Mouse (Mus musculus) kidney, embryonic 16.5 days (tissue): Measurements from ENCODE around the gene Cnpy2. TPM values are rescaled to one million over a fixed set of nuclear protein-coding genes. Genes with fewer than 3 reads are reported as not detected.

Source experiments
- ATAC-seq: fragments of 200-750 bp; cut with Nextera tagmentation; 2 replicates; pipeline ENCODE4 v1.8.0; 2017; ENCODE audit warnings: moderate TSS enrichment; ENCODE audit not compliant: low FRiP score, low TSS enrichment
- H3K27ac ChIP-seq: fragments of 300-500 bp; sonication (generic); 2 replicates; pipeline ENCODE4 v1.5.1; 2014; ENCODE audit warnings: low read length
- H3K27me3 ChIP-seq: fragments of 300-500 bp; sonication (generic); 2 replicates; pipeline ENCODE4 v1.6.1; 2014; ENCODE audit warnings: low read length, control low read depth, mixed read lengths; ENCODE audit not compliant: insufficient read depth
- H3K36me3 ChIP-seq: fragments of 300-500 bp; sonication (generic); 2 replicates; pipeline ENCODE4 v1.6.1; 2014; ENCODE audit warnings: low read length, control low read depth, mixed read lengths; ENCODE audit not compliant: insufficient read depth
- H3K4me1 ChIP-seq: fragments of 300-500 bp; sonication (generic); 2 replicates; pipeline ENCODE4 v1.6.1; 2014; ENCODE audit warnings: low read length, control low read depth, mixed read lengths; ENCODE audit not compliant: insufficient read depth
- H3K4me2 ChIP-seq: fragments of 300-500 bp; sonication (generic); replicated peaks from 2 replicates; pipeline ENCODE4 v1.6.1; 2014; ENCODE audit warnings: low read depth, low read length
- H3K4me3 ChIP-seq: fragments of 300-500 bp; sonication (generic); 2 replicates; pipeline ENCODE4 v1.5.1; 2014; ENCODE audit warnings: mild to moderate bottlenecking, low read length
- H3K9ac ChIP-seq: fragments of 300-500 bp; sonication (generic); replicated peaks from 2 replicates; pipeline ENCODE4 v1.6.1; 2014; ENCODE audit warnings: low read length
- H3K9me3 ChIP-seq: fragments of 300-500 bp; sonication (generic); 2 replicates; pipeline ENCODE4 v1.6.1; 2016; ENCODE audit warnings: low read length, control low read depth
- WGBS: fragments of 180-500 bp; shearing (Covaris S2); extraction: QIAGEN DNeasy Blood & Tissue Kit; methylation state at CpG from one replicate; pipeline ENCODE4 v1.1.7; 2014; 5-methylcytosine and 5-hydroxymethylcytosine counted together
- polyA plus RNA-seq: library from polyadenylated mRNA; unstranded; fragments of >200 nt; fragmentation: Nextera tagmentation; extraction: Ambion mirVana; gene quantifications from 2 replicates; pipeline ENCODE4 v1.2.1, GENCODE M21; 2015

Gene Cnpy2
- polyA plus RNA-seq, 1 experiment from 2014 or later, result 370 TPM

DNA sequence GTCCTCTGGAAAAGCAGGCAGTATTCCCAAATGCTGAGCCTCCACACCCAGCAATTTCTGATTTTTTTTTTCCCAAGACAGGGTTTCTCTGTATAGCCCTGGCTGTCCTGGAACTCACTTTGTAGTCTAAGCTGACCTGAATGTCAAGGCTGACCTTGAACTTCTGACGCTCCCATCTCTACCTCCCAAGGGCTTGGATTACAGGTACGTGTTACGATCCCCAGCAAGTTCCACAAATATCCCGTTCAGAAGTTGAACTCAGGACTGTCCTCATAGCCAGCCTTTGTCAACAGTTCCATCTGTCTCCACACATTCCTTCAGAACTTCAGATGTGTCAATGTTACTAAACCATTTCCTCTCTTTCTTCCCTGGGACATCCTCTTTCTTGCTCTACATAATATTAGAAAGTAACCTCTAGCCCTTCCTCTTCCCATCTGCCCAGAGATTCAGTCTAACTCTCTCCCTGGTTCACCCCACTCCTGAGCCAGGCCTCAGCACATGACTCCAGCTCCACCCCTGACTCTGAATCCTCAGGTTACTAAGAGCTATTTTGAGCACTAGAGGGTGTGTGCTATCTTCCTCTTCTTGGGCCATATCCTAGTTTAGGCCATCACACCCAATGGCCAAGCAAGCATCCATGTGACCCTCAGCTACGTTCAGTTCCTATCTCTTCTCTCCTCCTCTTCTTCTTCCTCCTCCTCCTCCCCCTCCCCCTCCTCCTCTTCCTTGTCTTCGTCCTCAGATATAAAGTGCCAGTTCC lies 50.9 kb downstream of the Cnpy2 start:
- Histone ChIP-seq H3K4me3 (no peak overlapping the region), H3K27ac (no peak overlapping the region), H3K4me1 (peaks cover 13% of the 10 kb centered on the region), H3K9me3 (0 out of 2 replicates have a peak, but pooled peaks cover 5% of the 10 kb centered on the region), H3K9ac (no peak overlapping the region), H3K4me2 (no peak overlapping the region), H3K36me3 (no peaks in the 10 kb centered on the region), H3K27me3 (no peaks in the 10 kb centered on the region)
- WGBS, result 64% methylated on average over 6 of the region's 6 CpGs
- no peak for ATAC-seq

DNA sequence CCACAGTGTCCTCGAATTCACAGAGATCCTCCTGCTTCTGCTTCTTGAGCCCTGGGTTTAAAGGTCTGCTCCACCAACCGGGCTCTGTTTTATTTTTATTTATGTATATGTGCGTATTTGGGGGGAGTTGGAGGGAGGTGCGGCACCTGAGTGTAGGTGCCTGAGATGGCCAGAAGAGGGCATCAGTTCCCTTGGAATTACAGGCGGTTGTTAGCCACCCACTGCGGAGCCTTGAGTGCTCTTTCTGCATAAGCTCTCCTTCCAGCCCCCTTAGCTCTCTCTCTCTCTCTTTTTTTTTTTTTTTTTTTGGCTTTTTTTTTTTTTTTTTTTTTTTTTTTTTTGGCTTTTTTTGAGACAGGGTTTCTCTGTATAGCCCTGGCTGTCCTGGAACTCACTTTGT lies 52.1 kb downstream of the Cnpy2 start:
- H3K4me1 ChIP-seq, result peaks cover 23% of the 10 kb centered on the region
- WGBS, result 73% methylated on average over 6 of the region's 6 CpGs
- H3K4me2 ChIP-seq, result no peak overlapping the region
- H3K4me3 ChIP-seq, result no peak overlapping the region
- 0 out of 2 replicates have a peak, but pooled peaks cover 5% of the 10 kb centered on the region for H3K9me3 ChIP-seq
- no peaks in the 10 kb centered on the region for H3K27me3 ChIP-seq
- no peak overlapping the region for H3K27ac ChIP-seq
- H3K36me3 ChIP-seq, result peaks cover 5% of the 10 kb centered on the region; the same call in 1 of the 2 replicates
- ATAC-seq, result no peak
- H3K9ac ChIP-seq, result no peak overlapping the region

DNA sequence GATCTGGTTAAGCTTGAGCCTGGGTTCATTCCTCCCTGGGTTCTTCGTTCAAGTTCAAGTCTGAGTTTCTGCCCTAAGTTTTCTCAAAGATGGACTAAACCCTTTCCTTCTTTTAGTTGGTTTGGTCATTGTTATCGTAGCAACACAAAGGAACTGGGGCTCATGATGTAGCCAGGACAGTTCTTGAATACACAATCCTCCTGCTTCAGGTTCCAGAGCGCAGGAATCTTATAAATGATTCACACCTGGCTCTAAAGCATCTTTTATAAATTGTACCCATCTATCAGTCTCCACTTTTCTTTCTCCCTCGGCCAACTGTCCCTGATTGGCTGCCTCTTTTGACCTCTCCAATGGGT lies 53.8 kb downstream of the Cnpy2 start:
- 47% methylated on average over 4 of the region's 4 CpGs for WGBS
- Histone ChIP-seq H3K4me3 (peak overlapping the region; percentile 88), H3K27me3 (no peaks in the 10 kb centered on the region), H3K36me3 (peaks cover 18% of the 10 kb centered on the region; the same call in 1 of the 2 replicates), H3K9ac (peak overlapping the region; percentile 100), H3K9me3 (0 out of 2 replicates have a peak, but pooled peaks cover 5% of the 10 kb centered on the region), H3K4me1 (peaks cover 23% of the 10 kb centered on the region), H3K4me2 (peak overlapping the region; percentile 89), H3K27ac (peak overlapping the region; percentile 89)
- ATAC-seq, result no peak

DNA sequence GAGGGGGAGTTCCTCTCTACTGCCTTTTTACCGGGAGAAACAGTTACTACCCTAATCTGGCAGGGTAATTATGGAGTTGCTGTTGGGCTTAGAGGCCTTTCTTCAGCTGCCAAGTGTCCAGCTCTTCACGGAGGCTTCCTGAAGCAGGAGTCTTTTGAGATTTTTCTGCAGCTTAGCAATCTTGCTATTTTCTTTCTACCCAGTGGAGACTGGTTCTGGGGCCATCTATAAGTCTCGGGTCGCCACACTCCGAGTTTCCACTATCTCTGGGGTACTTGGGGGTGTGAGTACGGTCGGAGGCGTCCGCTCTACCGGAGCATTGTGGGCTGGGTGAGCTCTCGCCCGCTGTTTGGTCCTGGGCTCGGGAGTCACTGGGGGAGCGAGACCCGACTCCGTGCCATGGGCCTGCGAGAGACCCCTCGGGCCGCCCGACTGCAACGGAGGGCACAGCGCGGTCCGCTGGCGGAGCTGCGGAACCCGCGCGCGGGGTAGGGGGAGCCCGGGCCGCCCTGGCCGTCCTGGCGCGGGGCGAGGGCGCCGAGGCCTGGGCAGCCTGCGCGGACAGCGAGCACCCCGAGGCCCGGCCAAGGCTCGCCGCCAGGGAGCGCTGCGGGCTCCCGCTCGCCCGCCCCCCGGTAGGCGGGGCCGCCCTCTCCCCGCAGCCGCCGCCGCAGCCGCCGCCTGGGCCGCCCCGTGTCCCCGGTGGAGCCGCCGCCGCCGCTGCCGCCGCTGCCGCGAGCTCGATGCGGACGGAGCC lies 54.4 kb downstream of the Cnpy2 start, which contains the start of gene Ankrd52:
Gene Ankrd52, plus strand, starts transcription at position 661 of the 757 bp plus-strand sequence.
- Histone ChIP-seq H3K27me3 (no peaks in the 10 kb centered on the region), H3K27ac (peak within 1 kb of the TSS; percentile 89), H3K9me3 (0 out of 2 replicates have a peak, but pooled peaks cover 5% of the 10 kb centered on the region), H3K4me3 (peak within 1 kb of the TSS; percentile 88), H3K4me2 (peak within 1 kb of the TSS; percentile 89), H3K36me3 (peaks cover 22% of the 10 kb centered on the region; the same call in 1 of the 2 replicates), H3K9ac (peak within 1 kb of the TSS; percentile 100), H3K4me1 (peaks cover 23% of the 10 kb centered on the region)
- WGBS, result 0% methylated on average over 43 of the region's 73 CpGs
- peak; percentile 94 for ATAC-seq

Other genes starting within 250 kb of the Cnpy2 start
- 3,411 and 3,412 TPM in 2 replicates for gene Atp5b, start 239.2 kb upstream of the Cnpy2 start, polyA plus RNA-seq
- 10.9 and 14.3 TPM in 2 replicates for gene Baz2a, start 230.9 kb upstream of the Cnpy2 start, polyA plus RNA-seq
- 39.8 and 43.6 TPM in 2 replicates for gene Rbms2, start 142.2 kb upstream of the Cnpy2 start, polyA plus RNA-seq
- 1.1 and 1.3 TPM in 2 replicates for gene Gls2, start 128.0 kb upstream of the Cnpy2 start, polyA plus RNA-seq
- gene Spryd4, start 110.7 kb upstream of the Cnpy2 start, polyA plus RNA-seq, result 34.2 and 38.6 TPM in 2 replicates
- not detected in 2 replicates for gene Mip, start 96.6 kb upstream of the Cnpy2 start, polyA plus RNA-seq
- gene Timeless, start 90.4 kb upstream of the Cnpy2 start, polyA plus RNA-seq, result 64.5 and 68.2 TPM in 2 replicates
- 0.39 and 0.66 TPM in 2 replicates for gene Apon, start 68.4 kb upstream of the Cnpy2 start, polyA plus RNA-seq
- gene Apof, start 53.8 kb upstream of the Cnpy2 start, polyA plus RNA-seq, result 0.62 and 0.69 TPM in 2 replicates
- 12.9 and 14.9 TPM in 2 replicates for gene Stat2, start 51.9 kb upstream of the Cnpy2 start, polyA plus RNA-seq
- gene Il23a, start 23.7 kb upstream of the Cnpy2 start, polyA plus RNA-seq, result 0.15 and 0.35 TPM in 2 replicates
- 42.0 and 45.0 TPM in 2 replicates for gene Pan2, start 19.1 kb upstream of the Cnpy2 start, polyA plus RNA-seq
- gene Cs, start 15.3 kb downstream of the Cnpy2 start, polyA plus RNA-seq, result 238 and 244 TPM in 2 replicates
- gene Coq10a, start 46.5 kb downstream of the Cnpy2 start, polyA plus RNA-seq, result 4.1 and 10.9 TPM in 2 replicates
- gene Ankrd52, start 54.7 kb downstream of the Cnpy2 start, polyA plus RNA-seq, result 11.9 and 12.8 TPM in 2 replicates
- gene Slc39a5, start 78.8 kb downstream of the Cnpy2 start, polyA plus RNA-seq, result 69.0 and 75.1 TPM in 2 replicates
- 81.7 and 94.8 TPM in 2 replicates for gene Nabp2, start 89.0 kb downstream of the Cnpy2 start, polyA plus RNA-seq
- gene Rnf41, start 89.2 kb downstream of the Cnpy2 start, polyA plus RNA-seq, result 52.5 and 52.6 TPM in 2 replicates
- gene Smarcc2, start 136.8 kb downstream of the Cnpy2 start, polyA plus RNA-seq, result 64.5 and 75.9 TPM in 2 replicates
- 1,255 and 1,413 TPM in 2 replicates for gene Myl6, start 171.7 kb downstream of the Cnpy2 start, polyA plus RNA-seq
- gene Myl6b, start 176.2 kb downstream of the Cnpy2 start, polyA plus RNA-seq, result 4.2 and 5.7 TPM in 2 replicates
- 23.2 and 24.2 TPM in 2 replicates for gene Esyt1, start 203.4 kb downstream of the Cnpy2 start, polyA plus RNA-seq
- 16.2 and 16.6 TPM in 2 replicates for gene Zc3h10, start 225.3 kb downstream of the Cnpy2 start, polyA plus RNA-seq
- gene Rpl41, start 226.8 kb downstream of the Cnpy2 start, polyA plus RNA-seq, result 3,659 and 3,733 TPM in 2 replicates
- gene Pa2g4, start 243.5 kb downstream of the Cnpy2 start, polyA plus RNA-seq, result 200 and 203 TPM in 2 replicates